Mouse (Mus musculus) MEL (cell line): ENCODE results near the gene Grk2.

Experiments used
- CHD2 ChIP-seq: IDR thresholded peaks from 2 replicates; pipeline ENCODE4 v1.6.1; 2011; ENCODE audit warnings: low read length, improper control_type of control experiment
- CTCF ChIP-seq, 3 experiments: IDR thresholded peaks in 2 of 3; conservative IDR thresholded peaks in 1 of 3; 2 replicates each; pipeline ENCODE4 v1.5.1; 2011 to 2012; ENCODE audit warnings: low read length in 3 of 3, low read depth in 2 of 3, mild to moderate bottlenecking in 2 of 3, improper control_type of control experiment in 1 of 3, inconsistent platforms in 1 of 3, mixed read lengths in 1 of 3, moderate library complexity in 1 of 3; ENCODE audit not compliant: control insufficient read depth in 1 of 3, insufficient read depth in 1 of 3, poor library complexity in 1 of 3, severe bottlenecking in 1 of 3
- EP300 ChIP-seq, 2 experiments: IDR thresholded peaks; 2 replicates each; pipeline ENCODE4 v1.6.1; 2011; ENCODE audit warnings: improper control_type of control experiment in 2 of 2, low read length in 2 of 2, low read depth in 1 of 2, mild to moderate bottlenecking in 1 of 2
- GABPA ChIP-seq: IDR thresholded peaks from 2 replicates; pipeline ENCODE4 v1.6.1; 2012; ENCODE audit warnings: low read depth, mild to moderate bottlenecking, inconsistent platforms, low read length, improper control_type of control experiment, moderate library complexity
- MAZ ChIP-seq: IDR thresholded peaks from 2 replicates; pipeline ENCODE4 v1.6.1; 2012; ENCODE audit warnings: low read depth, mild to moderate bottlenecking, inconsistent platforms, low read length, improper control_type of control experiment
- MYC ChIP-seq: IDR thresholded peaks from 2 replicates; pipeline ENCODE4 v1.6.1; 2011; ENCODE audit warnings: low read depth, mild to moderate bottlenecking, low read length, improper control_type of control experiment, moderate library complexity
- NRF1 ChIP-seq: IDR thresholded peaks from 2 replicates; pipeline ENCODE4 v1.6.1; 2014; ENCODE audit warnings: low read depth, mild to moderate bottlenecking, inconsistent platforms, low read length, improper control_type of control experiment, moderate library complexity; ENCODE audit not compliant: poor library complexity, insufficient read depth, severe bottlenecking
- POLR2A ChIP-seq, 2 experiments: IDR thresholded peaks; 2 replicates each; pipeline ENCODE4 v1.6.1; 2011 to 2012; ENCODE audit warnings: low read length in 2 of 2, mild to moderate bottlenecking in 2 of 2, control low read depth in 1 of 2, improper control_type of control experiment in 1 of 2, low read depth in 1 of 2, moderate library complexity in 1 of 2; ENCODE audit not compliant: control insufficient read depth in 1 of 2, insufficient read depth in 1 of 2, poor library complexity in 1 of 2
- RAD21 ChIP-seq: IDR thresholded peaks from 2 replicates; pipeline ENCODE4 v1.6.1; 2011; ENCODE audit warnings: mild to moderate bottlenecking, low read depth, low read length, improper control_type of control experiment
- SIN3A ChIP-seq: IDR thresholded peaks from 2 replicates; pipeline ENCODE4 v1.6.1; 2012; ENCODE audit warnings: low read length, improper control_type of control experiment, inconsistent platforms
- TCF12 ChIP-seq: IDR thresholded peaks from 2 replicates; pipeline ENCODE4 v1.6.1; 2014; ENCODE audit warnings: low read depth, mild to moderate bottlenecking, inconsistent platforms, low read length, improper control_type of control experiment, moderate library complexity
- USF1 ChIP-seq: IDR thresholded peaks from 2 replicates; pipeline ENCODE4 v1.6.1; 2014; ENCODE audit warnings: low read depth, mild to moderate bottlenecking, inconsistent platforms, low read length, improper control_type of control experiment, moderate library complexity
- USF2 ChIP-seq, 2 experiments: IDR thresholded peaks; 2 replicates each; pipeline ENCODE4 v1.6.1; 2011 to 2012; ENCODE audit warnings: improper control_type of control experiment in 2 of 2, low read length in 2 of 2, borderline replicate concordance in 1 of 2, inconsistent platforms in 1 of 2, low read depth in 1 of 2, mild to moderate bottlenecking in 1 of 2; ENCODE audit not compliant: insufficient read depth in 1 of 2
- ZC3H11A ChIP-seq: IDR thresholded peaks from 2 replicates; pipeline ENCODE4 v1.6.1; 2012; ENCODE audit warnings: low read depth, mild to moderate bottlenecking, inconsistent platforms, low read length, improper control_type of control experiment

DNA sequence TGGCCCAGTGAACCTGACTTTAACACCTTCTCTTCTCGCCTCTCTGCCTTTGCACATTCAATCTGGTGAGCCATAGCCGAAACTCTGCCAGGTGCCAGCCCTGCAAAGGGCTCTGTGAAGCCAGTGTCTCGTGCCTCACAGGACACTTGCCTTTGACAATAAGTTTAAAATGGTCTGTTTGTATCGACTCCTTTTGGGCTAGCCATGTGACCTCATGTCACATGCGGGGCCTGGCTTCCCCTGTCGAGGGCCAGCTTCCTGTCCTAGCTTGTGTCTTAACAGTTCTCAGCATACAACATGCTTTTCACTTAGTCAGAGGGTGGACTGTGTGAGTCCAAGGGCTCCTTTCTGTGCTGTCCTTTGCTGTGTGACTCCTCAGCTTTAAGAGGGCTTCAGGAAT, 43.3 kb downstream of the Grk2 start:
- no peak for TF ChIP-seq EP300 (IDR thresholded peaks at IDR 0.05; ENCODE audit: low read depth in 1 of 2, low read length in 2 of 2)
- no peak for TF ChIP-seq CTCF (IDR thresholded peaks at IDR 0.05 in 2 of 3, conservative IDR thresholded peaks at IDR 0.05 in 1 of 3; ENCODE audit: control insufficient read depth in 1 of 3, insufficient read depth in 1 of 3, low read depth in 2 of 3, low read length in 3 of 3, poor library complexity in 1 of 3, severe bottlenecking in 1 of 3)
- no peak for TF ChIP-seq RAD21
- no peak for TF ChIP-seq GABPA
- no peak for TF ChIP-seq POLR2A (IDR thresholded peaks at IDR 0.05; ENCODE audit: control insufficient read depth in 1 of 2, insufficient read depth in 1 of 2, low read depth in 1 of 2, low read length in 2 of 2, poor library complexity in 1 of 2)
- no peak for TF ChIP-seq USF1
- no peak for TF ChIP-seq MAZ
- TF ChIP-seq USF2 (IDR thresholded peaks at IDR 0.05; ENCODE audit: borderline replicate concordance in 1 of 2, insufficient read depth in 1 of 2, low read depth in 1 of 2, low read length in 2 of 2) = no peak
- no peak for TF ChIP-seq SIN3A
- no peak for TF ChIP-seq CHD2
- TF ChIP-seq ZC3H11A = no peak
- no peak for TF ChIP-seq TCF12
- no peak for TF ChIP-seq NRF1
- TF ChIP-seq MYC = no peak
